Comparison of ENCODE assay signal across 8 mouse cellular contexts in the genomic region with DNA sequence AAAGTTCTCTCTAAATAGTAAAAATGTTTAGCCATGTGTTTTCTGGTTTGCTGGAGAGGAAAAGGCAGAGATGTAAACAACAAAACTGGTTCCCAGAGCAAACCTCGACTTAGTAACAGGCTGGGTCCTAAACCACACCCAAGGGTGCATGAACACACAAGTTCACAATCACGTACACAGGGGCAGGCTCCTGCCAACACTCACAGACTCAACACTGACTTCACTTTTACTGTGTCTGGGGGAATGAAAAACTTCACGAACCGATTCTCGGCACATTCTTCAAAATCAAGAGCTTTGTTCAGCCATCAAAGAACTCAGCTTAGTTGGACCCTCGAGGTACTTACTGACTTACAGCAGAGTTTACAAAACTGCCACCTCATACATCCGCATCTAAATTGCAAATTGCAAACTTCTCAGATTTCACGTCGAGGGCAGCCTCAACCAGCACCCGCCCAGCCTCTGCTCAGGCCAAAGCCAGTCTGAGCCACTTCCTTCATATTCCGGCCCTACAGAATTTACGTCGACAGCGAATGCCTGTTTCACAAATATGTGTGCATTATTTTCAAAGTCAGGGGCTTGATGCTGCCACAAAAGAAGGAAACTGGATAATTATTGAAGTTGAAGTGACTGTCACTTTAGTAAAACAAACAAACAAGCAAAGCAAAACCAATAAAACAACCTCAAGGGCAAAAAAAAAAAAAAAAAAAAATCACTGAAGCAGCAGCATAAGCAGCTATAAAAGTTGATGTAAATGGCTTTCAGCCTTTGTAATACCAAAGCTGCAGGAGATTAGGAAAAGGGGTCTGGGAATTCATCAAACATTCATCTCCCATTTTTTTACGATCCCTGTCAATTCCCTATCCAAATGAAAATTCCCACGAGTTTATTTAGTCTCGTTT. TPM values are rescaled to one million over a fixed set of nuclear protein-coding genes. Genes with fewer than 3 reads are reported as not detected.
A peak's percentile ranks its signal among the peaks of the same experiment; 100 is the strongest.
DNase-seq lines count a peak whose midpoint lies in the region; ATAC-seq and TF ChIP-seq lines count a peak whose summit lies in the region.

No protein-coding gene starts in this region.

- no peaks in the 10 kb centered on the region for H3K9me3 ChIP-seq in heart, embryonic 15.5 days (replicated peaks)

- DNase-seq in layer of hippocampus, adult 2 months (ENCODE audit: low spot score in 2 of 2), result no peak
- DNase-seq in layer of hippocampus, adult 18-20 months (ENCODE audit: low spot score in 2 of 2), result no peak
- peak; percentile 66 to 83 for DNase-seq in kidney, postnatal 25 days
- peak; percentile 23 for DNase-seq in mesoderm, embryonic 11.5 days (ENCODE audit: low read depth, low spot score)
- no peak for DNase-seq in right cerebral cortex, adult 18-20 months
- no peak for DNase-seq in frontal cortex, postnatal 10 days (ENCODE audit: low spot score in 2 of 2)

- peak overlapping the region; percentile 78 for H3K9ac ChIP-seq in heart, embryonic 15.5 days

- H3K27ac ChIP-seq in layer of hippocampus, adult 2 months, result peak overlapping the region; percentile 81; the same call in 1 of the 2 replicates
- peak overlapping the region; percentile 92 for H3K27ac ChIP-seq in heart, embryonic 15.5 days

- no peaks in the 10 kb centered on the region for H3K27me3 ChIP-seq in heart, embryonic 15.5 days

- peak; percentile 37; the same call in 1 of the 2 replicates for ATAC-seq in common myeloid progenitor, adult 5-6 weeks (replicated peaks; ENCODE audit: low read depth, poor library complexity, severe bottlenecking)
- ATAC-seq in heart, embryonic 15.5 days (replicated peaks; ENCODE audit: insufficient number of reproducible peaks, insufficient read depth, low FRiP score, low read depth), result no peak

- no peaks in the 10 kb centered on the region for H3K36me3 ChIP-seq in heart, embryonic 15.5 days

- peak overlapping the region; percentile 98 for H3K4me3 ChIP-seq in layer of hippocampus, adult 2 months
- peak overlapping the region; percentile 94 for H3K4me3 ChIP-seq in heart, embryonic 15.5 days

- peak overlapping the region; percentile 77 for H3K4me2 ChIP-seq in heart, embryonic 15.5 days

- H3K4me1 ChIP-seq in heart, embryonic 15.5 days (replicated peaks), result peaks cover 16% of the 10 kb centered on the region

- WGBS in heart, embryonic 15.5 days, result 6% methylated on average over 17 of the region's 17 CpGs

- no peak for TF ChIP-seq CTCF in layer of hippocampus, adult 2 months (conservative IDR thresholded peaks at IDR 0.05)

RNA-seq across cellular contexts. Expression of a gene that starts 1.2 kb away (rescaled TPM):
- 10 to 100 TPM; 28.1 to 28.9 TPM for total RNA-seq in layer of hippocampus, adult 2 months (2021)
- 10 to 100 TPM; 25.0 to 27.0 TPM for total RNA-seq in layer of hippocampus, adult 18-20 months (2021)
- 99.8 and 109 TPM in 2 replicates for total RNA-seq in common myeloid progenitor, adult 5-6 weeks (2017)
- 75.4 and 88.8 TPM in 2 replicates for polyA plus RNA-seq in heart, embryonic 15.5 days (2015; fragmentation: Nextera tagmentation; extraction: Ambion mirVana)

RNA-seq across cellular contexts. Expression of a gene that starts 1.3 kb away (rescaled TPM):
- 10 to 100 TPM in 1 of 2 experiments, 1 to 10 TPM in 1; 8.6 to 10.3 TPM for total RNA-seq in layer of hippocampus, adult 2 months (2021)
- 1 to 10 TPM; 8.7 to 9.3 TPM for total RNA-seq in layer of hippocampus, adult 18-20 months (2021)
- 4.0 and 7.6 TPM in 2 replicates for total RNA-seq in common myeloid progenitor, adult 5-6 weeks (2017)
- 6.5 and 7.7 TPM in 2 replicates for polyA plus RNA-seq in heart, embryonic 15.5 days (2015; fragmentation: Nextera tagmentation; extraction: Ambion mirVana)

RNA-seq across cellular contexts. Expression of a gene that starts 40.1 kb away (rescaled TPM):
- total RNA-seq in layer of hippocampus, adult 2 months (2021), result 10 to 100 TPM; 11.3 to 13.1 TPM
- total RNA-seq in layer of hippocampus, adult 18-20 months (2021), result 10 to 100 TPM; 11.0 to 11.6 TPM
- total RNA-seq in common myeloid progenitor, adult 5-6 weeks (2017), result 37.3 and 44.7 TPM in 2 replicates
- polyA plus RNA-seq in heart, embryonic 15.5 days (2015; fragmentation: Nextera tagmentation; extraction: Ambion mirVana), result 23.5 and 25.4 TPM in 2 replicates

Comparison
In these comparisons a context has a peak if more than half of its experiments do, and no peak if none do; other contexts are left out.
1. DNase-seq: peak in kidney, postnatal 25 days (2 of 2) and mesoderm, embryonic 11.5 days (single experiment); none in layer of hippocampus, adult 2 months (0 of 2), layer of hippocampus, adult 18-20 months (0 of 2), right cerebral cortex, adult 18-20 months (single experiment) and frontal cortex, postnatal 10 days (0 of 2).